Mouse (Mus musculus) hindbrain, embryonic 12.5 days (tissue): ENCODE measurements around the gene Dnajc30. TPM values are rescaled to one million over a fixed set of nuclear protein-coding genes. Genes with fewer than 3 reads are reported as not detected.

Source experiments
- ATAC-seq: fragments of 200-750 bp; cut with Nextera tagmentation; 2 replicates; pipeline ENCODE4 v1.8.0; 2017; ENCODE audit warnings: moderate TSS enrichment; ENCODE audit not compliant: low FRiP score
- H3K27ac ChIP-seq: fragments of 300-500 bp; sonication (generic); 2 replicates; pipeline ENCODE4 v1.5.1; 2016; ENCODE audit warnings: mild to moderate bottlenecking
- H3K27me3 ChIP-seq: fragments of 300-500 bp; sonication (generic); 2 replicates; pipeline ENCODE4 v1.6.1; 2016; ENCODE audit warnings: mild to moderate bottlenecking
- H3K36me3 ChIP-seq: fragments of 300-500 bp; sonication (generic); 2 replicates; pipeline ENCODE4 v1.6.1; 2016; ENCODE audit warnings: mild to moderate bottlenecking
- H3K4me1 ChIP-seq: fragments of 300-500 bp; sonication (generic); 2 replicates; pipeline ENCODE4 v1.6.1; 2016
- H3K4me2 ChIP-seq: fragments of 300-500 bp; sonication (generic); replicated peaks from 2 replicates; pipeline ENCODE4 v1.6.1; 2016; ENCODE audit warnings: mild to moderate bottlenecking
- H3K4me3 ChIP-seq: fragments of 300-500 bp; sonication (generic); 2 replicates; pipeline ENCODE4 v1.5.1; 2016; ENCODE audit warnings: mild to moderate bottlenecking
- H3K9ac ChIP-seq: fragments of 300-500 bp; sonication (generic); 2 replicates; pipeline ENCODE4 v1.6.1; 2016; ENCODE audit warnings: mild to moderate bottlenecking, moderate library complexity
- H3K9me3 ChIP-seq: fragments of 300-500 bp; sonication (generic); replicated peaks from 2 replicates; pipeline ENCODE4 v1.6.1; 2016; ENCODE audit warnings: mild to moderate bottlenecking
- WGBS: fragments of 180-500 bp; shearing (Covaris S2); methylation state at CpG from one replicate; pipeline ENCODE4 v1.1.7; 2016; 5-methylcytosine and 5-hydroxymethylcytosine counted together
- polyA plus RNA-seq: library from polyadenylated mRNA; unstranded; fragments of >200 nt; fragmentation: Nextera tagmentation; extraction: Ambion mirVana; gene quantifications from 2 replicates; pipeline ENCODE4 v1.2.1, GENCODE M21; 2016

Dnajc30 gene
- polyA plus RNA-seq: 28.9 and 34.4 TPM in 2 replicates

DNA sequence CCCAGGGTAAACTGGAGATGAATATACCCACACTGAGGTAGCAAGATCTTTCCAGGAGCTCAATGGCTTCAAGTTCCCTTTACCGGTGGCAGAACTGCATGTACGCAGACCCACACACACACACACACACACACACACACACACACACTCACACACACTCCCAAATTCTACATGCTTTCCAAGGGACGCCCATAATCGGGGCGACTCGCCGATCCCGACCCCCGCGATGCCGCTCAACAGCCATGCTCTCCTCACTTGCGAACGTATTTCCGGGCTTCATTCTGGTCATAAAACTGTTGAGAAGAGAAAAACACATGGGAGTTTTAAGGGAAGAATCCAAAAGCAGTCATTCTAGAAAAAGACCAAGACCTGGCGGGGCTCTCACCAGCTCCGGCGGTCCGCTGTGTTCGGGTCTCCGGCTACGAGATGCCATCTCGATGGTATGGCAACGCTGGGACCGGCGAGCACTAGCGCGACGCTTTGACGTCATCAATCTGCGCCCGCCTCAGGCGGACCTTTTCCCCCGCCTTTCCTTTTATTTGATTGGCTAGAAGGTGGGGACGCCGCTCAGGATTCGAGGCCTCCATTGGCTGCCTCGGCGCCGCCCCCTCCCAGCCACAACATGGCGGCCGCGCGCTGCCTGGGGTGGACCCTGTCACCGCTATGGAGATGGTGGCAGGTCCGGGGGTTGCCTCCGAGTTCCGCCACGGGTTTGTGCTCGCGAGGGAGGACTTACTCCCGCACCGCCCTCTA lies at the start of gene Dnajc30:
Dnajc30 (plus strand) TSS at position 574 of the 753 bp plus-strand sequence.
- H3K4me1 ChIP-seq: peaks cover 20% of the 10 kb centered on the region
- H3K9ac ChIP-seq: peak within 1 kb of the TSS; percentile 79
- H3K4me2 ChIP-seq: peak within 1 kb of the TSS; percentile 80
- no peaks in the 10 kb centered on the region for H3K9me3 ChIP-seq
- peak; percentile 95 for ATAC-seq
- peaks cover 49% of the 10 kb centered on the region for H3K36me3 ChIP-seq
- H3K4me3 ChIP-seq: peak within 1 kb of the TSS; percentile 86
- peak within 1 kb of the TSS; percentile 50; the same call in 1 of the 2 replicates for H3K27ac ChIP-seq
- no peaks in the 10 kb centered on the region for H3K27me3 ChIP-seq
- under 1% methylated on average over 52 of the region's 52 CpGs for WGBS

DNA sequence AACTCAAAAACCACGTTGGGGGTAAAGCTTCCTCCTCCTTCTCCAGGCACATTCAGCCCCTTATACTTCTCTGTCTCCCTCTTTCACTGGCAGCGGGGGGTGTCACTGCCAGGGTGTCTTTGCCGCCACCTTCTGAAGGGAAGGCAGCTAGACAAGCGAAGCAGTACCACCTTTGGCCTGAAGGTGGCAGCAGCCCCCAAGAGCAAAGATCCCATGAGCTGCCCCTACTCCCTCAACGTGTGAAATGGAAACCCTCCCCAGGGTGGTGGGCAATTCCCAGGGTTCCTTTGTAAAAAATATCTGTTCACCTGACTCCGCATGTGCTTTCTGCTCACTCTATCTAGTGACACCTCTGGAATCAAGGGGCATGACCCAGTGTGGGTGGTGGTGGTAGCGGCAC lies 48.5 kb upstream of the Dnajc30 start:
- H3K36me3 ChIP-seq: no peaks in the 10 kb centered on the region; the same call in 1 of the 2 replicates
- no peak overlapping the region for H3K9ac ChIP-seq
- H3K9me3 ChIP-seq: no peaks in the 10 kb centered on the region
- H3K4me1 ChIP-seq: peaks cover 27% of the 10 kb centered on the region
- 0 out of 2 replicates have a peak, but pooled peaks have one; percentile 5 for ATAC-seq
- no peak overlapping the region for H3K4me3 ChIP-seq
- no peaks in the 10 kb centered on the region for H3K27me3 ChIP-seq
- WGBS: 14% methylated on average over 7 of the region's 7 CpGs
- H3K27ac ChIP-seq: no peak overlapping the region
- H3K4me2 ChIP-seq: no peak overlapping the region

DNA sequence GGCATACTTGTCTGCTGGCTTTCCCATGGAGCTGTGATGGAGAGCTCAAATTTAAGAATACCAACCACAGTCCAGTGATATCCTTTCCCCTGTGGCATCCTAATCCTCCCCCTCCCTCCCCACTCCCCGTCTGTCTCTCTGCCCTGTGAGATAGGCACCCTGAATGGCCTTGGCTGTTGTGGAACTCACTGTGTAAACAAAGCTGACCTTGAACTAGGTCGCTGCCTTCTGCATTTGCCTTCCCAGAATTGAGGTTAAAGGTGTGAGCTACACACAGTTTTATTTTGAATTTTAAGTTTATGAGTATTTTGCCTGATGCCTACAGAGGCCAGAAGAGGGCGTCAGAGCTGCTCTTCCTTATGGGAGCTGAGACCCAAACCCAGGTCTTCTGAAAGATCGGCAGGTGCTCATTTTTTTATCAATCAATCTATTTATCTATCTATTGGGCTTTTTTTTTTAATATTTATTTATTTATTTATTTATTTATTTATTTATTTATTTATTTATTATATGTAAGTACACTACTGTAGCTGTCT lies 47.7 kb upstream of the Dnajc30 start:
- no peak overlapping the region for H3K4me2 ChIP-seq
- no peak overlapping the region for H3K9ac ChIP-seq
- no peaks in the 10 kb centered on the region for H3K9me3 ChIP-seq
- no peak overlapping the region for H3K4me3 ChIP-seq
- H3K27ac ChIP-seq: no peak overlapping the region
- 59% methylated on average over 4 of the region's 4 CpGs for WGBS
- H3K27me3 ChIP-seq: no peaks in the 10 kb centered on the region
- peaks cover 19% of the 10 kb centered on the region for H3K4me1 ChIP-seq
- no peaks in the 10 kb centered on the region; the same call in 1 of the 2 replicates for H3K36me3 ChIP-seq
- no peak for ATAC-seq

DNA sequence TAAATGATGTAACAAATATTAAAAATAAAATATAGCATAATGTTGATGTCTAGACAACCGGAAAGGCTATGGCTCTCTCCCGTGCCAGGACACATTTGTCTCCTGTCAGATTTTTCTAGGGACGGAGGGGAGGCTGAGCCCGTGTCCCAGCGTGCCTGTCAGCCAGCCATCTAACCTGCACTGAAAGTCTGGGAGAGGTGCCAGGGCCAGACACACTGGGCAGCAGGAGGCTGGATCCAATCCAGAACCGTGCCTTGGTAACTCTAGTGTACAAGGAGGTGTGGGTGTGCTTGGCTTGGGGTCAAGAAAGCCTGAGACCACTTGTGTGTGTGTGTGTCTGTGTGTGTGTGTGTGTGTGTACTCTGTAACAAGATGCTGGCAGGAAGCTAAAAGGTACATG lies 42.2 kb upstream of the Dnajc30 start:
- Histone ChIP-seq H3K36me3 (no peaks in the 10 kb centered on the region), H3K27ac (no peak overlapping the region; the same call in 1 of the 2 replicates), H3K27me3 (peaks cover 6% of the 10 kb centered on the region; the same call in 1 of the 2 replicates), H3K4me1 (peaks cover 26% of the 10 kb centered on the region), H3K9me3 (no peaks in the 10 kb centered on the region), H3K4me2 (no peak overlapping the region), H3K4me3 (no peak overlapping the region), H3K9ac (no peak overlapping the region)
- WGBS: 72% methylated on average over 6 of the region's 6 CpGs
- ATAC-seq: no peak

DNA sequence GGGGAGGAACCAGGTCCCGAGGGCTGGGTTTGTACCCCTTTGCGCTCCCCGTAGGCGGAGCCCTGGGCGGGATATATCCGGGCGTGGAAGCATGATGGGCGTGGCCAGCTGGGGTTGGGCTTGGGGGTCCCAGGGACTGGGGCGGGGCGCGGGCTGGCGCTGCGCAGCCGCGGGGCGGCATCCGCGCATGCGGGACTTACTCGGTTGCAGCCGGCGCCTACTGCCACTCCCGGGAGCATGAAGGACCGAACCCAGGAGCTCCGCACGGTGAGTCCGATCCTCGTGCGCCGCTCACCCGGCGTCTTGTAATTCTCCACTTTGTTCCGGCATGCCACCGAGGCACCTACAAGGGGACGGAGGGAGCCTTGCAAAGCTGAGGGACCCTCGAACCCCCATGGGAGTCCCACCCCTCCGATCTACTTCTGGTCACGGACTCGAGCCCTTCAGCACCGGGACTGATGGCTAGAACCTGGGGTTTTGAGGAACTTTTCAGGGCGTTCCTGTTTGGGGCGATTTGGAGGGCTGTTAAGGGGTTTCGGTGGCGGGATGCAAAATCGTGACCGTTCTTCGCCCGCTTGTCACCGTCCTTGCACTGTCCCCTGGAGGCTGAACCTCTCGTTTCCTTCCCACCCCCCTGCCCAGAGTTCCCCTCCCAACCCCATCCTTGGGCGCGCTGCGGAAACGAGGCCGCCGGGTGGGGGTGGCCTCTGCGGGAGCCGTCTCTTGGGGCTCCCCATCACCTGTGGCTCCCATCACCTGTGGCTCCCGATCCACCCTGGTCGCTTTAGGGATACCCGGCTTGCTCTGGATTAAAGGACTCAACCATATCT lies 40.4 kb upstream of the Dnajc30 start, which contains the start of gene Stx1a:
Stx1a (plus strand) TSS at position 139 of the 830 bp plus-strand sequence.
- no peak within 1 kb of the TSS for H3K27ac ChIP-seq
- ATAC-seq: peak; percentile 92

DNA sequence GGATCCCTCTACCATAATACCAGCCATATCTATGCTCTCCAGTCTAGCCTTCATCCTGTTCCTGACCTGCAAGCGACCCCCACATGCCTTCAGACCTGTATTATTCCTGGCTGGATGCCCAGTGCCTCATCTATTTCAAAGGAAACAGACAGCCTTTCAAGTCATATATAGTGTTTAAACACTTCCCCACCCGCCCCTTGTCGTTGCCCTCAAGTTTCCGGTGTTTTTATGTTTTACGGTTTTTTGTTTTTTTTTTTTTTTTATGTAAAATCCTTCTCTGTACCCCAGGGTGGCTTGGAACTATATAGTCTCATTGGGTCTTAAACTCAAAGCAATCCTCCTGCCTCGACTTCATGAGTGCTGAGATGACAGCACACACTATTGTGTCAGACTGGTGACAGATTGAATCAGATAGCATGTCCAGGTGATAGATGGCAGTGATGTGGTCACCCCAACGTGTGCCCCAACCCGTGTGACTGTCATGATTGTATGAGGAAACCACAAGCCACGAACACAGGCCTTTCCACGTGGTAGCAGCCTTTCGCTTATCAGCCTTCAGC lies 39.3 kb upstream of the Dnajc30 start:
- no peaks in the 10 kb centered on the region for H3K9me3 ChIP-seq

More for the DNA sequence above, 40.4 kb upstream of the Dnajc30 start, which contains the start of gene Stx1a:
- WGBS: under 1% methylated on average over 61 of the region's 61 CpGs
- peaks cover 6% of the 10 kb centered on the region; the same call in 1 of the 2 replicates for H3K27me3 ChIP-seq
- no peaks in the 10 kb centered on the region for H3K36me3 ChIP-seq
- peak within 1 kb of the TSS; percentile 61 for H3K4me3 ChIP-seq
- H3K9ac ChIP-seq: peak within 1 kb of the TSS; percentile 75
- H3K4me1 ChIP-seq: peaks cover 29% of the 10 kb centered on the region
- H3K4me2 ChIP-seq: peak within 1 kb of the TSS; percentile 72
- H3K9me3 ChIP-seq: no peaks in the 10 kb centered on the region

DNA sequence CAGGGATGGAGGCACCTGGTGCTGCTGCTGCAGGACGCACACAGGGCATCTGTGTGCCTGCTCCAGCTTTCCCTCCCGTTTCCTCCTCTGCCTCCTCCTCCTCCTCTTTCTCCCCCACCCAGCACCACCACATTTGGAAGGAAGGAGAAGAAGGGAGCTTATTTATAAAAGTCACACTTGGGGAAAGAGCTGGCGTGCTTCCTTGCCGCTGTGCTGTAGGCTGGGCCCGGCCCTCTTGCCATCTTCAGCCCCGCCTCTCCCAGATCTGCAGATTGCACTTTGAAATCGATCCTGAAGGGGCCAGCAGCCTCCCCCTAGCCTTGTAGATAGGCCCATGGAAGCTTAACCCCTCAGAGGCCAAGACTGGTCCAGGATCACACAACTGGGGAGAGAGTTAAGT lies 38.1 kb upstream of the Dnajc30 start:
- Histone ChIP-seq H3K36me3 (no peaks in the 10 kb centered on the region), H3K4me3 (no peak overlapping the region), H3K9me3 (no peaks in the 10 kb centered on the region), H3K27ac (no peak overlapping the region; the same call in 1 of the 2 replicates), H3K4me2 (peak overlapping the region; percentile 30), H3K27me3 (peaks cover 6% of the 10 kb centered on the region; the same call in 1 of the 2 replicates), H3K4me1 (peaks cover 38% of the 10 kb centered on the region), H3K9ac (peak overlapping the region; percentile 43; the same call in 1 of the 2 replicates)
- ATAC-seq: no peak
- 23% methylated on average over 7 of the region's 7 CpGs for WGBS

More for the DNA sequence above, 39.3 kb upstream of the Dnajc30 start:
- Histone ChIP-seq H3K9ac (peak overlapping the region; percentile 75), H3K4me1 (peaks cover 38% of the 10 kb centered on the region), H3K27me3 (peaks cover 6% of the 10 kb centered on the region; the same call in 1 of the 2 replicates), H3K4me2 (peak overlapping the region; percentile 72), H3K36me3 (no peaks in the 10 kb centered on the region), H3K27ac (peak overlapping the region; percentile 32; the same call in 1 of the 2 replicates), H3K4me3 (peak overlapping the region; percentile 61)
- ATAC-seq: no peak
- 69% methylated on average over 11 of the region's 11 CpGs for WGBS

DNA sequence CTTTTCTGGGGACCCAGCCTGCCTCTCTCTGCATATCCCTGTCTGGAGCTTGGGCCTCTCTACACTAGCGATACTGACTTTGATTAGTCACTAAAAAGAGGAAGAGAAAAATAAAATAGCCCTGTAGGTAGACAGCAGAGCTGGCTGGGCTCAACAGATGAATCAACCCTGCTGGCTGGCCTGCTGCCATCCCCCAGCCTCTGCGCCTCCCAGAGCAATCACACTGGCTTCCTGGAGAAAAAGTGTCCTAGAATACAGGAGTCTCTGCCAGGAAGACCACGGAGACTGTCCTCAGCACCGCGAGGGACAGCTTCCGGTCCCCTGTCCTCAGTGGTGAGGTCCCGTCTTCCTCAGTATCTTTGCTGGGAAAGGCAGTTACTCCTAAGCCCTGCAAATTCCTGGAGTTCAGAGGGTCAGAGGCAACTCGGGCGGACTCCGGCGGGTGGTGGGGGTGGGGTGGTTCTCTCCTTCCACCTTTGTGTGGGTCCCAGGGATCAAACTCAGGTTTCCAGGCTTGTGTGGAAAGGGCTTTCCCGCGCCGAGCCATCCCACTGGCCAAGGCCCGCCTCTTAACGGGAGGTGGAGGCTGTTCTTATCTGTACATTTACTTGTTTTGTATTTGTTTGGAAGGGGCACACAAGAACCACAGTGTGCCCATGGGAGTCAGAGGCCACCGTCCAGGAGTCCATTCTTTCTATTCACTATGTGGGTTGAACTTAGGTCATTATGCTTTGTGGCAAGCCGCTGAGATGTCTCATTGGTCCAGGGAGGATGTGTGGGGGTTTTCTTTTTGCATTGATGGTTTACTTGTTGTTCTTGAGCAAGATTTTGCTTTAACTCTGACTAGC lies 34.8 kb upstream of the Dnajc30 start:
- 54% methylated on average over 18 of the region's 18 CpGs for WGBS
- Histone ChIP-seq H3K36me3 (no peaks in the 10 kb centered on the region), H3K4me1 (peaks cover 29% of the 10 kb centered on the region), H3K4me3 (no peak overlapping the region), H3K4me2 (no peak overlapping the region; the same call in 1 of the 2 replicates), H3K9ac (no peak overlapping the region), H3K27ac (no peak overlapping the region), H3K9me3 (no peaks in the 10 kb centered on the region), H3K27me3 (peaks cover 4% of the 10 kb centered on the region; the same call in 1 of the 2 replicates)
- ATAC-seq: no peak

DNA sequence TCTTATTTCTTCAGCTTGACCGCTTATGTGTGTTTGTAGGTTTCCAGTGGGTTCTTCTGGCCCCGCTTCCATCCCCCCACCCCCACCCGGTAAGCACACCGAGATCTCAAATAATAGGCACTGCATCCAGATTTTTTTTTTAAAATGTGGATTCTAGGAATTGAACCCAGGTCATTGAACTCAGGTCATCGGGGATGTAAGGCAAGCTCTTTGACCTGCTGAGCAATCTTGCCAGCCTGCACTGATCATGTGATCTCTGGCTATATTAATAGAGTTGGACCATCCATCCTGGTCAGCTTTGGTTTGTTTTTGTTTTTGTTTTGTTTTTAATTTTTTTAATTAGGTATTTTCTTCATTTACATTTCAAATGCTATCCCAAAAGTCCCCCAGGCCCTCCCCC lies 31.4 kb upstream of the Dnajc30 start:
- Histone ChIP-seq H3K36me3 (peaks cover 5% of the 10 kb centered on the region), H3K4me3 (no peak overlapping the region), H3K27me3 (no peaks in the 10 kb centered on the region), H3K27ac (no peak overlapping the region), H3K4me1 (peaks cover 12% of the 10 kb centered on the region; the same call in 1 of the 2 replicates), H3K9ac (no peak overlapping the region), H3K9me3 (no peaks in the 10 kb centered on the region), H3K4me2 (no peak overlapping the region)
- WGBS: 91% methylated on average over 5 of the region's 5 CpGs
- ATAC-seq: no peak

DNA sequence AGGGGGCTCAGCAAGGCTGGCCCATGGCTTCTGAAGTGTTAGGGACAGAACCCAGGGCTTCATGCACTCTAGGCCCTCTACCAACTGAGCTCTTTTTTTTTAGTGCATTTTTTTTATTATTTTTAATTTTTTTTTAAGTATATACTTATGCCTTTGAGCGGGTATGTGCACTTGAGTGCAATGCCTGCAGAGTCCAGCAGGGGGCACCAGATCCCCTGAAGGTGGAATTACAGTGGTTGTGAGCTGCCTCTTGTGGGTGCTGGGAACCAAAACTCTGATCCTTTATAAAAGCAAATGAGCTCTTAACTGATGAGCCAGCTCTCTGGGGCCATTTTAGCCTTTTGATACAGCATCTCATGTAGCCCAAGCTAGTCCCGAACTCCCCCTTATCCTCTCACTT lies 29.4 kb upstream of the Dnajc30 start:
- Histone ChIP-seq H3K36me3 (peaks cover 17% of the 10 kb centered on the region), H3K4me3 (no peak overlapping the region), H3K27me3 (no peaks in the 10 kb centered on the region), H3K9ac (no peak overlapping the region), H3K4me1 (peaks cover under 1% of the 10 kb centered on the region; the same call in 1 of the 2 replicates), H3K4me2 (no peak overlapping the region), H3K9me3 (no peaks in the 10 kb centered on the region), H3K27ac (no peak overlapping the region)
- 88% methylated on average over 2 of the region's 2 CpGs for WGBS
- no peak for ATAC-seq
